Mouse (Mus musculus): ENCODE results near the gene Nr2f6. TPM values are rescaled to one million over a fixed set of nuclear protein-coding genes. Genes with fewer than 3 reads are reported as not detected.
A peak's percentile ranks its signal among the peaks of the same experiment; 100 is the strongest.

Nr2f6 gene
- polyA plus RNA-seq, 1 experiment from 2014 or later: 35.8 TPM

DNA sequence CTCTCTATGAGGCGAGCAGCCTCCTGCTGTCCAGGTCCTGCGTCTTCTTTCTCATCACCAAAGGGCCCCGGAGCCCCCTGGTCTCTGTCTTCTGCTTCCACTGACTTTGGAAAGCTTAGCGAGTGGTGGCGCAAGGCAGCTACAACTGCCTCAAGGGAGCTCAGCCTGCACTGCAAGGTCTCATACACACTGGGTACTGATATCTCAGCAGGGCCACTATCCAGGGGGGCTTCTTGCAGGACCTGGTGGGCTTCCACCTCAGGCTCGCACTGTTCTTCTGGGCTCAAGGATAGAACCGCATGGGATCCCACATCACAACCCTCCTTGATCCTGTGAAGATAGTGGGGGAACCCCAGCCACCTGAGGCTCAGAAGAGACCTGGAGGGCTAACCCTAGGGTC is 12.7 kb upstream of the Nr2f6 start:
- H3K4me2 ChIP-seq (ENCODE audit: low read depth, low read length): peak overlapping the region; percentile 16; the same call in 1 of the 2 replicates
- no peak overlapping the region for H3K9ac ChIP-seq (ENCODE audit: low read depth, low read length)

DNA sequence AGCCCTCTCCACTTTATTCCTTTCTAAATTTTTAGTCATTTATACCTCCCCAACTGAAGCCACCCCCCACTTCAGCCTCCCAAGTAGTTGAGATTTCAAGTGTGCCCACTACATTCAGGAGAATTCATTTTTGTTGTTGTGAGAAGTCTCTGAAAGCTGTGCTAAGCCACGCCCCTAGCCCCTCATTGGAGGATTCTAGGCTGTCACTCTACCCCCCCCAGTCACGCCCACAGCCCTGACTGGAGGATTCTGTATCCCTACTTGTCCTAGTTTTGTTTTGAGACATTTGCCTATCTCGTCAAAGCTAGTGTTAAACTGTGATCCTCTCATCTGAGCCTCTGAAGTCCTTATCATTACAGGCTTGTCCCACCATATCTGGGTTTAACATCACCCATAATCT is 11.1 kb upstream of the Nr2f6 start:
- 19% methylated on average over 3 of the region's 3 CpGs for WGBS
- Histone ChIP-seq H3K27ac (ENCODE audit: low read length) (no peak overlapping the region), H3K27me3 (replicated peaks; ENCODE audit: control insufficient read depth, insufficient read depth, low read length) (no peaks in the 10 kb centered on the region), H3K4me1 (ENCODE audit: control insufficient read depth, insufficient read depth, low read length) (peaks cover 6% of the 10 kb centered on the region), H3K4me2 (ENCODE audit: low read depth, low read length) (no peak overlapping the region), H3K9ac (ENCODE audit: low read depth, low read length) (0 out of 2 replicates have a peak overlapping the region, but pooled peaks have one; percentile 9), H3K4me3 (ENCODE audit: low read length) (no peak overlapping the region), H3K9me3 (ENCODE audit: control insufficient read depth, low read length) (no peaks in the 10 kb centered on the region), H3K36me3 (ENCODE audit: control insufficient read depth, insufficient read depth, low read length) (no peaks in the 10 kb centered on the region)
- no peak for ATAC-seq

More for the DNA sequence above, 12.7 kb upstream of the Nr2f6 start:
- no peak overlapping the region for H3K27ac ChIP-seq (ENCODE audit: low read length)
- ATAC-seq: no peak
- peaks cover 7% of the 10 kb centered on the region for H3K36me3 ChIP-seq (ENCODE audit: control insufficient read depth, insufficient read depth, low read length)
- 0 out of 2 replicates have a peak overlapping the region, but pooled peaks have one; percentile 1 for H3K4me3 ChIP-seq (ENCODE audit: low read length)
- no peaks in the 10 kb centered on the region for H3K9me3 ChIP-seq (ENCODE audit: control insufficient read depth, low read length)
- no peaks in the 10 kb centered on the region for H3K27me3 ChIP-seq (replicated peaks; ENCODE audit: control insufficient read depth, insufficient read depth, low read length)
- peaks cover 7% of the 10 kb centered on the region for H3K4me1 ChIP-seq (ENCODE audit: control insufficient read depth, insufficient read depth, low read length)
- 81% methylated on average over 7 of the region's 7 CpGs for WGBS

DNA sequence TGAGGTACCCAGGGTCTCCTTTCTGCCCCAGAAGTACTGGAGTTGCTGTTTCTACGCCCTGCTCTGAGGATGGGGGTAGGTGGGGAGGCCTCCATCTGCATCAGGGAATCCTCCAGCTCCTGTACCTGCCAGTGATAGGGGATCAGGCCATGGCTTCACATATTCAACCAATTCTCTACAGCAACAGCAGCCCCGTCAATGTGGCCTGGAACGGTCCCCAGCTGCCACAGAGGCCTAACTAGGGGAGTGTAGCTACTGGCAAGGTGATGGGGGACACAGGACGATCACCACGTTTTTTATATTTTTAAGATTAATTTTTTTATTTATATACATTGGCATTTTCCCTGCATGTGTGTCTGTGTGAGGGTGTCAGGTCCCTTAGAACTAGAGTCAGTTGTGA is 10.6 kb upstream of the Nr2f6 start:
- H3K27me3 ChIP-seq (replicated peaks; ENCODE audit: control insufficient read depth, insufficient read depth, low read length): no peaks in the 10 kb centered on the region
- no peak for ATAC-seq
- H3K27ac ChIP-seq (ENCODE audit: low read length): no peak overlapping the region
- 83% methylated on average over 5 of the region's 5 CpGs for WGBS
- no peak overlapping the region for H3K9ac ChIP-seq (ENCODE audit: low read depth, low read length)
- no peak overlapping the region for H3K4me2 ChIP-seq (ENCODE audit: low read depth, low read length)
- H3K4me3 ChIP-seq (ENCODE audit: low read length): no peak overlapping the region
- no peaks in the 10 kb centered on the region for H3K9me3 ChIP-seq (ENCODE audit: control insufficient read depth, low read length)
- H3K4me1 ChIP-seq (ENCODE audit: control insufficient read depth, insufficient read depth, low read length): peaks cover 2% of the 10 kb centered on the region
- no peaks in the 10 kb centered on the region for H3K36me3 ChIP-seq (ENCODE audit: control insufficient read depth, insufficient read depth, low read length)

DNA sequence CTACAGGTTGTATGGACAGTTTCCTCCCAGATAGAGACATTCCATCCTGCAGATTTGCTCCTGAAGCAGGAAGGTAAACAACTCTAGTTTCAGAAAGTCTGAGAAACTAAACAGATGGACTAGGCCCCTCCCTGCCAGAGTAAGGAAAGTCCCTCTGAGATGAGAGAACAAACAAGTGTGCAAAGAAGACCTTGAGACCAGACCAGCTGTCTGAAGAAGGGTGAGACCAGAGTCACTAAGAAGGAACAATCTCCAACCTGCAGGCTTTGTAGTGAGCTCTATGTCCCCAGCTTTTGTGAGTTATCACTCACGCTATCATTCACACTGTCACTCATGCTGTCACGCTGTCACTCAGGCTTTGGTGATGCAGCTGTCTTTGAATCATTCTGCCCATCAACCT is 9.9 kb upstream of the Nr2f6 start:
- no peak overlapping the region for H3K4me3 ChIP-seq (ENCODE audit: low read length)
- no peaks in the 10 kb centered on the region for H3K36me3 ChIP-seq (ENCODE audit: control insufficient read depth, insufficient read depth, low read length)
- ATAC-seq: no peak
- no peak overlapping the region for H3K9ac ChIP-seq (ENCODE audit: low read depth, low read length)
- WGBS: 82% methylated on average over 2 of the region's 2 CpGs
- no peaks in the 10 kb centered on the region for H3K27me3 ChIP-seq (replicated peaks; ENCODE audit: control insufficient read depth, insufficient read depth, low read length)
- no peaks in the 10 kb centered on the region for H3K9me3 ChIP-seq (ENCODE audit: control insufficient read depth, low read length)
- no peak overlapping the region for H3K4me2 ChIP-seq (ENCODE audit: low read depth, low read length)
- no peaks in the 10 kb centered on the region for H3K4me1 ChIP-seq (ENCODE audit: control insufficient read depth, insufficient read depth, low read length)
- no peak overlapping the region for H3K27ac ChIP-seq (ENCODE audit: low read length)

DNA sequence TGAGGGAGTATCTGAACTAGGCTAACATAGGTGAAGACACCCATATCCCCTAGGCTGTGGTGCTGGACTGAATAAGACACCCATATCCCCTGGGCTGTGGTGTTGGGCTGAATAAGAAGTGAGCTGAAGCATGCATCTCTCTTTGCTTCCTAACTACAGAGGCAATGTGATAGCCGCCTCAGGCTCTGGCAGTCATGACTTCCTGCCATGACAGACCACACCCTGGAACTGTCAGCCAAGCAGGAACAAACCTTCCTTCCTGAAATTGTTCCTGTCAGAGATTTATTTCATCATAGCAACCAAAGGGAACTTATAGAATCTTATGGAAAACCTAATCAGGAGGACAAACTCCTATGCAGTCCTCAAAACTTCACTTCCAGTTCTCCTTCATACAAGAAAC is 6.5 kb upstream of the Nr2f6 start:
- 93% methylated on average over 1 of the region's 1 CpGs for WGBS
- Histone ChIP-seq H3K9ac (ENCODE audit: low read depth, low read length) (no peak overlapping the region), H3K4me2 (ENCODE audit: low read depth, low read length) (no peak overlapping the region), H3K27me3 (replicated peaks; ENCODE audit: control insufficient read depth, insufficient read depth, low read length) (no peaks in the 10 kb centered on the region), H3K27ac (ENCODE audit: low read length) (no peak overlapping the region), H3K9me3 (ENCODE audit: control insufficient read depth, low read length) (no peaks in the 10 kb centered on the region), H3K4me1 (ENCODE audit: control insufficient read depth, insufficient read depth, low read length) (peaks cover 9% of the 10 kb centered on the region; the same call in 1 of the 2 replicates), H3K36me3 (ENCODE audit: control insufficient read depth, insufficient read depth, low read length) (no peaks in the 10 kb centered on the region), H3K4me3 (ENCODE audit: low read length) (no peak overlapping the region)
- no peak for ATAC-seq

DNA sequence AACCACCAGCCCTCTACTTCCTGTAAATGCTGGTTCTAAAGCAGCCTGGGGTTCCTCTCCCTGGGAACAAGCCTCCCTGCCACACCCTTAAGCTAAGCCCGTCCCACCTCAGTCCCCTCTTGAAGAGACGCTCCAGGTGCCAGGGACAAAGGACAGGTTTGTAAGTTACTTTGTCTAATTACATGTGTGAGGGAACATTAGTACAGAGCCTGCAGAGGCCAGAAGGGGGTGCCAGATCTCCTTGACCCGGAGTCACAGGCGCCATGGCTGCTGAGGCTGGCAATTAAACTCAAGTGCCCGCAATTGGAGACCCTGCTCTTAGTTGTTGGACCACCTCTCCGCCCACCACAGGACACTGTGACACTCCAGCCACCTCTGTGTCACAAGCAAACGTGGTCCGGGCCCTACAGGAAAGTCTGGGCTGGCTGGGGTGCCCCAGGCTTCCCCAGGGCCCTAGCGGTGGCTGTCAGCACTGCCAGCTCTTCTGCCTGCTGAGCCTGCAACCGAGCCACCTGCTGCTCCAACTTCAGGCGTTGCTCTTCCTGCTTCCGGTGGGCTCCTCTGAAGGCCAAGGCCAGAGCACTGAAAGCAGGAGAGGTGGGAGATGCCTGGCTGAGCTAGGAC is 3.6 kb upstream of the Nr2f6 start:
- H3K4me2 ChIP-seq (ENCODE audit: low read depth, low read length): no peak overlapping the region
- 64% methylated on average over 12 of the region's 12 CpGs for WGBS
- no peak for ATAC-seq
- no peak overlapping the region for H3K27ac ChIP-seq (ENCODE audit: low read length)
- H3K36me3 ChIP-seq (ENCODE audit: control insufficient read depth, insufficient read depth, low read length): no peaks in the 10 kb centered on the region
- H3K27me3 ChIP-seq (replicated peaks; ENCODE audit: control insufficient read depth, insufficient read depth, low read length): no peaks in the 10 kb centered on the region
- no peak overlapping the region for H3K4me3 ChIP-seq (ENCODE audit: low read length)
- H3K9ac ChIP-seq (ENCODE audit: low read depth, low read length): no peak overlapping the region
- H3K9me3 ChIP-seq (ENCODE audit: control insufficient read depth, low read length): no peaks in the 10 kb centered on the region
- H3K4me1 ChIP-seq (ENCODE audit: control insufficient read depth, insufficient read depth, low read length): peaks cover 18% of the 10 kb centered on the region; the same call in 1 of the 2 replicates

DNA sequence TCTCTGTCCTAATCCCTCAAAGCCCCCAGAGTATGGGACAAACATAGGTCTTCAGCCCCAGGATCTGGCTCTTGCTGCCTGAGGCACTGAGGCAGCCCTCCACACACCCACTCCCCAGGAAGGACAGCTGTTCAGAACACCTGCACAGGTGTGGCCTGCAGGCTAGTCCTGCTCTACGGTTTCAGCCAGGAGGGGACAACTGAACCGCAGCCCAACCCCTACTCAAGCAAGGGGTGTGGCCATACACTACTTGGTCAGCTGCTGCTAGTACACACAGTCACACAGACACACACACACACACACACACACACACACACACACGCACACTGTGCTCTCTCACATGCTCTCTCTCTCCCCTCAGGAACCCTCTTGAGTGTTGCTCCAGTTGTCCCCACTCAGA is 2.1 kb upstream of the Nr2f6 start:
- Histone ChIP-seq H3K27ac (ENCODE audit: low read length) (peak overlapping the region; percentile 99), H3K4me3 (ENCODE audit: low read length) (no peak overlapping the region), H3K4me2 (ENCODE audit: low read depth, low read length) (no peak overlapping the region), H3K36me3 (ENCODE audit: control insufficient read depth, insufficient read depth, low read length) (0 out of 2 replicates have a peak, but pooled peaks cover 1% of the 10 kb centered on the region), H3K27me3 (replicated peaks; ENCODE audit: control insufficient read depth, insufficient read depth, low read length) (no peaks in the 10 kb centered on the region), H3K9me3 (ENCODE audit: control insufficient read depth, low read length) (no peaks in the 10 kb centered on the region), H3K9ac (ENCODE audit: low read depth, low read length) (no peak overlapping the region; the same call in 1 of the 2 replicates), H3K4me1 (ENCODE audit: control insufficient read depth, insufficient read depth, low read length) (peaks cover 32% of the 10 kb centered on the region)
- 0 out of 2 replicates have a peak, but pooled peaks have one; percentile 10 for ATAC-seq
- WGBS: 39% methylated on average over 3 of the region's 3 CpGs

DNA sequence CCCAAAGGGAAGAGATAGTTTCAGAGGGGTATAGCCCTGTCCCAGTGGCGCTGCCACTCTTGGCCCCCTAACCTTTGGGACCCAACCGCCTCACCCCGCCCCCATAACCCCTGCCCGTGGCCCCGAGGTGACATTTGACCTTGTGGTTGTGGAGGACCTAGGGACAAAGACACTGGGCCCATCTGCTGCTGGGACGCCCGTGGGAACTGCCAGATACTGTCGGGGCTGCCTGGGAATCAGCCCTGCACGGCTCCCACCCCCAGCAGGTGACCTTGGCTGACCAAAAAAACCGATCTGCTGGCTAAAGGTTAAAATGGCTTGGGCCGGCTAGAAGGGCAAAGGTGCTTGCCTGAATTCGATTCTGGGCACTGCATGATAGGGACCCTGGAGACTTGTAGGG is 1.6 kb upstream of the Nr2f6 start:
- Histone ChIP-seq H3K36me3 (ENCODE audit: control insufficient read depth, insufficient read depth, low read length) (peaks cover 6% of the 10 kb centered on the region; the same call in 1 of the 2 replicates), H3K9me3 (ENCODE audit: control insufficient read depth, low read length) (no peaks in the 10 kb centered on the region), H3K27me3 (replicated peaks; ENCODE audit: control insufficient read depth, insufficient read depth, low read length) (no peaks in the 10 kb centered on the region), H3K4me1 (ENCODE audit: control insufficient read depth, insufficient read depth, low read length) (peaks cover 36% of the 10 kb centered on the region), H3K27ac (ENCODE audit: low read length) (peak overlapping the region; percentile 99), H3K4me3 (ENCODE audit: low read length) (no peak overlapping the region), H3K4me2 (ENCODE audit: low read depth, low read length) (0 out of 2 replicates have a peak overlapping the region, but pooled peaks have one; percentile 3), H3K9ac (ENCODE audit: low read depth, low read length) (peak overlapping the region; percentile 2; the same call in 1 of the 2 replicates)
- WGBS: 22% methylated on average over 12 of the region's 12 CpGs
- ATAC-seq: no peak

DNA sequence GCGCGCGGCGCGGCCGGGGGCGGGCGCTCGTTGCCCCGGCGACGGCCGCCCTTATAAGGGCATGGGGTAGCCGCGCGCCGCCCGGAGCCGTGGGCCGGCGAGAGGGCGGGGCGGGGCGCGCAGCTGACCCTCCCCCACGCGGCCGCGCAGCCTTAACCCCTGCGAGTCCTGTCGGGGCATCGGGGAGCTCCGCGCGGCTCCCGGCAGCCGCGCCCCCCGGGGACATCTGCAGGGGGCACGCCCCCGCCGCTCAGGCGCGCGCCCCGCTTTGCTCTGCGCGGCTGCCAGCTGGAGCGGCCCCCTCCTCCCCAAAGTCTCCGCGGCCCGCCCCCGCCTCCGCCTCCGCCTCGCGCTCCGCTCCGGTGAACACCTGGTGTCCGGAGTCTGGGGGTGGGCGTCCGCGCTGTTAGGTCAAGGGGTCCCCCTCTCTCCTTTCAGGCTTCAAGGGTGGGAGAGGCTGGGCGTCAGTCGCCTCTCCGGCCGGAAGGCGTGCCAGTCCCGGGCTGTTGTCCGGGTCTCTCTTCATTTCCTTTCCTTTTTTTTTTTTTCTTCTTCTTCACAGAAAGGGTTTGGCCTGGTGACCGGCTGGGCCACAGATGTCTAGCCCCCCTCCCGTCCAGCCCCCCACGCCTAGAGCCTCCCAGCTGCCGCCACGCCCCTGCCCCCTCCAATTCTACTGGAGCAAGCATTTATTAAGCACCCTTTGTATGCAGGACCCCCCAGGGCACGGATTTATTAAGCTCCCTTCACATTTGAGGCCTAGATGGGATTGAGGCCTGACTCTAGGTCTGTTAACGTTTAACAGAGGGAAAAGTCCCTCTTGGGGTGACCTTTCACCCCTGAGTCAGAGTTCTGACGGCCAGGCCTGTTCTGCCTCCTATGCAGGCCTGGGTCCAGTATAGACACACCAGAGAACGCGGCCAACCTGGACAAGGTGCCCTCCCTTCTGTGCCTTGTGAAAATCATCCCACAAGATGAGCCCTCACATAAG is 506 bp upstream of the Nr2f6 start:
- H3K9ac ChIP-seq (ENCODE audit: low read depth, low read length): peak overlapping the region; percentile 91
- H3K4me1 ChIP-seq (ENCODE audit: control insufficient read depth, insufficient read depth, low read length): peaks cover 47% of the 10 kb centered on the region
- H3K4me2 ChIP-seq (ENCODE audit: low read depth, low read length): peak overlapping the region; percentile 80
- H3K36me3 ChIP-seq (ENCODE audit: control insufficient read depth, insufficient read depth, low read length): peaks cover 16% of the 10 kb centered on the region
- H3K4me3 ChIP-seq (ENCODE audit: low read length): peak overlapping the region; percentile 72
- no peaks in the 10 kb centered on the region for H3K27me3 ChIP-seq (replicated peaks; ENCODE audit: control insufficient read depth, insufficient read depth, low read length)
- H3K27ac ChIP-seq (ENCODE audit: low read length): peak overlapping the region; percentile 99
- peak; percentile 89 for ATAC-seq
- H3K9me3 ChIP-seq (ENCODE audit: control insufficient read depth, low read length): no peaks in the 10 kb centered on the region
- WGBS: under 1% methylated on average over 64 of the region's 80 CpGs
